Mouse (Mus musculus): ENCODE measurements around the gene Timd2.

GRCm38 (mm10) chr11:46667105-46667504, 39.8 kb downstream of the Timd2 start:
- TF ChIP-seq CTCF (IDR thresholded peaks at IDR 0.05; ENCODE audit: low read depth, low read length) (no peak), POLR2A (IDR thresholded peaks at IDR 0.05; ENCODE audit: extremely low read depth, insufficient read depth, low read length) (no peak)

All from liver, adult 2 months (tissue).